Mouse (Mus musculus): ENCODE measurements at regions not wholly inside any gene's neighbourhood (a gene's known extent, or its start where the extent isn't known, plus 50 kb on each side); places are given as distances from the start of the nearest gene placed in this dataset.

- no peak for DNase-seq
These were observed 424.7 kb upstream of the Adgrl2 start for GRCm38 (mm10) chr3:149415081-149415480.

- no peak for DNase-seq
These were observed 422.8 kb upstream of the Adgrl2 start for GRCm38 (mm10) chr3:149413114-149413513.

GRCm38 (mm10) chr3:149410518-149410917, 420.2 kb upstream of the Adgrl2 start:
- DNase-seq: no peak

GRCm38 (mm10) chr3:149408858-149409257, 418.5 kb upstream of the Adgrl2 start:
- no peak for DNase-seq

GRCm38 (mm10) chr3:149405872-149406271, 415.5 kb upstream of the Adgrl2 start:
- DNase-seq: no peak

- peak in 1 of 2 experiments; percentile 13 for DNase-seq
These were observed 414.3 kb upstream of the Adgrl2 start for GRCm38 (mm10) chr3:149404691-149405090.

GRCm38 (mm10) chr3:149402496-149402895, 412.1 kb upstream of the Adgrl2 start:
- no peak for DNase-seq

GRCm38 (mm10) chr3:149395082-149395481, 404.7 kb upstream of the Adgrl2 start:
- DNase-seq: no peak

- DNase-seq: no peak
These were observed 403.2 kb upstream of the Adgrl2 start for GRCm38 (mm10) chr3:149393317-149394172.

GRCm38 (mm10) chr3:149392164-149392563, 401.8 kb upstream of the Adgrl2 start:
- no peak for DNase-seq

GRCm38 (mm10) chr3:149387537-149387936, 397.2 kb upstream of the Adgrl2 start:
- no peak for DNase-seq

GRCm38 (mm10) chr3:149386027-149386426, 395.7 kb upstream of the Adgrl2 start:
- DNase-seq: peak in 1 of 2 experiments; percentile 10

GRCm38 (mm10) chr3:149385336-149385735, 395.0 kb upstream of the Adgrl2 start:
- DNase-seq: no peak

GRCm38 (mm10) chr3:149381559-149382245, 391.3 kb upstream of the Adgrl2 start:
- DNase-seq: peak; percentile 47 to 66

GRCm38 (mm10) chr3:149381051-149381450, 390.7 kb upstream of the Adgrl2 start:
- DNase-seq: peak in 1 of 2 experiments; percentile 12

GRCm38 (mm10) chr3:149379866-149380472, 389.6 kb upstream of the Adgrl2 start:
- DNase-seq: peak; percentile 10 to 63

- DNase-seq: no peak
These were observed 389.0 kb upstream of the Adgrl2 start for GRCm38 (mm10) chr3:149379249-149379865.

GRCm38 (mm10) chr3:149371439-149371838, 381.1 kb upstream of the Adgrl2 start:
- no peak for DNase-seq

GRCm38 (mm10) chr3:149370517-149371227, 380.3 kb upstream of the Adgrl2 start:
- DNase-seq: no peak

GRCm38 (mm10) chr3:149367888-149368287, 377.5 kb upstream of the Adgrl2 start:
- no peak for DNase-seq

- no peak for DNase-seq
These were observed 369.8 kb upstream of the Adgrl2 start for GRCm38 (mm10) chr3:149360164-149360563.
